Mouse (Mus musculus) CH12.LX (cell line): ENCODE data around the gene Gapdh.

Source experiments
- CHD2 ChIP-seq: IDR thresholded peaks from 2 replicates; pipeline ENCODE4 v1.6.1; 2011; ENCODE audit warnings: low read length, improper control_type of control experiment
- CTCF ChIP-seq, 2 experiments: IDR thresholded peaks in 1 of 2; conservative IDR thresholded peaks in 1 of 2; 2 replicates each; pipeline ENCODE4 v1.5.1; 2011 to 2012; ENCODE audit warnings: low read depth in 2 of 2, low read length in 2 of 2, improper control_type of control experiment in 1 of 2, inconsistent platforms in 1 of 2, mild to moderate bottlenecking in 1 of 2, moderate library complexity in 1 of 2
- E2F4 ChIP-seq: IDR thresholded peaks from 2 replicates; pipeline ENCODE4 v1.6.1; 2011; ENCODE audit warnings: low read depth, low read length, improper control_type of control experiment; ENCODE audit not compliant: insufficient replicate concordance
- HCFC1 ChIP-seq: IDR thresholded peaks from 2 replicates; pipeline ENCODE4 v1.6.1; 2012; ENCODE audit warnings: low read depth, mild to moderate bottlenecking, inconsistent platforms, low read length, improper control_type of control experiment
- PAX5 ChIP-seq: IDR thresholded peaks from 2 replicates; pipeline ENCODE4 v1.6.1; 2012; ENCODE audit warnings: low read length, inconsistent platforms, mixed read lengths
- TCF12 ChIP-seq: IDR thresholded peaks from 2 replicates; pipeline ENCODE4 v1.6.1; 2014; ENCODE audit warnings: low read depth, mild to moderate bottlenecking, inconsistent platforms, low read length, improper control_type of control experiment
- USF1 ChIP-seq: IDR thresholded peaks from 2 replicates; pipeline ENCODE4 v1.6.1; 2014; ENCODE audit warnings: low read depth, mild to moderate bottlenecking, inconsistent platforms, low read length, improper control_type of control experiment
- ZNF384 ChIP-seq: IDR thresholded peaks from 2 replicates; pipeline ENCODE4 v1.6.1; 2012; ENCODE audit warnings: low read depth, low read length, improper control_type of control experiment, inconsistent platforms

GRCm38 (mm10) chr6:125129710-125130402 is 36.4 kb downstream of the Gapdh start:
- TF ChIP-seq ZNF384 (no peak), CTCF (conservative IDR thresholded peaks at IDR 0.05 in 1 of 2, IDR thresholded peaks at IDR 0.05 in 1 of 2; ENCODE audit: low read depth in 2 of 2, low read length in 2 of 2) (no peak), USF1 (no peak), PAX5 (no peak), E2F4 (no peak), CHD2 (no peak), TCF12 (no peak), HCFC1 (no peak)
